Mouse (Mus musculus) E14TG2a.4 (cell line): Measurements from ENCODE around the gene Ankrd13d.
A peak's percentile ranks its signal among the peaks of the same experiment; 100 is the strongest.

ENCODE experiments used
- H3K27me3 ChIP-seq: 2 replicates; pipeline ENCODE4 v1.6.1; 2014; ENCODE audit warnings: low read length, control low read depth; ENCODE audit not compliant: insufficient read depth
- H3K36me3 ChIP-seq: 2 replicates; pipeline ENCODE4 v1.6.1; 2014; ENCODE audit warnings: low read length, control low read depth; ENCODE audit not compliant: insufficient read depth
- H3K4me1 ChIP-seq: replicated peaks from 2 replicates; pipeline ENCODE4 v1.6.1; 2014; ENCODE audit warnings: low read depth, low read length, control low read depth
- H3K4me3 ChIP-seq: replicated peaks from 2 replicates; pipeline ENCODE4 v1.5.1; 2014; ENCODE audit warnings: mild to moderate bottlenecking, low read length
- H3K9me3 ChIP-seq: 2 replicates; pipeline ENCODE4 v1.6.1; 2014; ENCODE audit warnings: low read length, control low read depth
- CTCF ChIP-seq: conservative IDR thresholded peaks from 2 replicates; pipeline ENCODE4 v1.5.1; 2014; ENCODE audit warnings: low read length
- NANOG ChIP-seq: IDR thresholded peaks from 2 replicates; pipeline ENCODE4 v1.6.1; 2014; ENCODE audit warnings: borderline replicate concordance, low read length, mixed read lengths
- POU5F1 ChIP-seq: IDR thresholded peaks from 2 replicates; pipeline ENCODE4 v1.6.1; 2014; ENCODE audit warnings: low read length, borderline replicate concordance

The Ankrd13d gene

GRCm38 (mm10) chr19:4240247-4240668 is 42.7 kb downstream of the Ankrd13d start:
- peaks cover 7% of the 10 kb centered on the region; the same call in 1 of the 2 replicates for H3K4me1 ChIP-seq
- no peaks in the 10 kb centered on the region for H3K9me3 ChIP-seq
- TF ChIP-seq CTCF (no peak), NANOG (no peak), POU5F1 (no peak)
- H3K27me3 ChIP-seq: peaks cover 2% of the 10 kb centered on the region; the same call in 1 of the 2 replicates
- no peak overlapping the region for H3K4me3 ChIP-seq
- no peaks in the 10 kb centered on the region for H3K36me3 ChIP-seq

GRCm38 (mm10) chr19:4234548-4234947 is 48.4 kb downstream of the Ankrd13d start:
- no peak for TF ChIP-seq POU5F1
- no peak for TF ChIP-seq CTCF
- no peak for TF ChIP-seq NANOG
- Histone ChIP-seq H3K36me3 (no peaks in the 10 kb centered on the region), H3K4me1 (peaks cover 34% of the 10 kb centered on the region), H3K9me3 (no peaks in the 10 kb centered on the region), H3K27me3 (peaks cover 5% of the 10 kb centered on the region; the same call in 1 of the 2 replicates), H3K4me3 (no peak overlapping the region)

DNA sequence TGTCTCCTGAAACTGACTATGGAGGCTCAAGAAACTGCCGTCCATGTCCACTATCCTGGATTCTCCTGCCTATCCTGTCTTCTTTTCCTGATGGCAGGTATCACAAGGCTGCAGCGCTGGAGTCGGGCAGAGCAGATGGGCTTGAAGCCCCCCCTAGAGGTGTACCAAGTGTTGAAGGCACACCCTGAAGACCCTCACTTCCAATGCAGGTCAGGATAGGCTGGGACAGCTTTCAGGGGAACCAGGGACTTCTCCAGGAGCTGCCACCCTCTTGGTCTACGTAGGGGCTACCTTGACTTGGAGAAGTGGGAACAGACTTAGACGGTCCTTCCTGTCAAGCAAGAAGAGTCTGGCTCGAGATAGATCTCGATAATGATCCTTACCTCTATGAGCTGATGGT is 50.3 kb downstream of the Ankrd13d start:
- Histone ChIP-seq H3K9me3 (no peaks in the 10 kb centered on the region), H3K36me3 (no peaks in the 10 kb centered on the region), H3K4me1 (peaks cover 53% of the 10 kb centered on the region), H3K27me3 (0 out of 2 replicates have a peak, but pooled peaks cover 10% of the 10 kb centered on the region), H3K4me3 (peak overlapping the region; percentile 80; the same call in 1 of the 2 replicates)
- TF ChIP-seq CTCF: no peak
- no peak for TF ChIP-seq NANOG
- no peak for TF ChIP-seq POU5F1

DNA sequence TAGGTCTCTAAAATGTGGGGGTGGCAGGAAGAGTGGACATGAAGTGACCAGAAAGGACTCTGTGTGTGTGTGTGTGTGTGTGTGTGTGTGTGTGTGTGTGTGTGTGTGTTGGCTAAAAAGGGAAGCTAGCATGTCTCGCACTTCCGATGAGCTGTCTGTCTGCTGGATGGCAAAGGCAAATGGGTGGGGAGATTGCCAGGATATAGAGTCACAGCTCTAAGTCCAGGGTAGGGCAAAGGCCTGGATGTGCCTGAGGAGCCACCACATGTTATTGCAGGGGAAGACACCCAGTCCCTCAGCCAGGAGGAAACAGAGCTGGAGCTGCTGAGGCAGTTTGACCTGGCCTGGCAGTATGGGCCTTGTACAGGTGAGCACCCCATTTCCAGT is 50.8 kb downstream of the Ankrd13d start:
- TF ChIP-seq NANOG: no peak
- H3K4me1 ChIP-seq: peaks cover 57% of the 10 kb centered on the region

GRCm38 (mm10) chr19:4231253-4232185 is 51.4 kb downstream of the Ankrd13d start, which contains the start of gene Pold4:
Pold4 (plus strand) TSS chr19:4231899.
- Histone ChIP-seq H3K9me3 (no peaks in the 10 kb centered on the region), H3K36me3 (no peaks in the 10 kb centered on the region), H3K4me3 (peak within 1 kb of the TSS; percentile 80), H3K27me3 (0 out of 2 replicates have a peak, but pooled peaks cover 13% of the 10 kb centered on the region), H3K4me1 (peaks cover 64% of the 10 kb centered on the region)
- TF ChIP-seq NANOG (no peak), CTCF (no peak), POU5F1 (no peak)

More for the DNA sequence above, 50.8 kb downstream of the Ankrd13d start:
- H3K36me3 ChIP-seq: no peaks in the 10 kb centered on the region
- no peaks in the 10 kb centered on the region for H3K9me3 ChIP-seq
- H3K27me3 ChIP-seq: 0 out of 2 replicates have a peak, but pooled peaks cover 10% of the 10 kb centered on the region
- H3K4me3 ChIP-seq: peak overlapping the region; percentile 80

DNA sequence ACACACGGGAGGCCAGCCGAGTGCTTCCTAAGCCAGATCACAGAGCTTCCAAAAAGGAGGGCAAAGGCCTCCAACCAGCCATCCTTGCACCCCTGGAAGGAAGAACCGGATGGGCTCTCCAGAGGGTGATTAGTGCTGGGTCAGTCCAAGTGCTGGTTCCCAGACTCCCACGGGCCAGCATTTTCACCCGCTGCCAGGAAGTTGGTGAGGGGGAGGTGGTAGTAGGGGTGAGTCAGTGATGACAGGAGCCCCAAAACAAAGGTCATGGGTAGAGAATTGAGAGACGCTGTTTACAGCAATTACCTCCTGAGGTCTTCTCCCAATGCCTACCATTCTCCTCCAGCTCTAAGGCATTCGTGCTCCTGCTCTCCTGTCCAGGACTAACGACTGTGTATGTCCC is 52.5 kb downstream of the Ankrd13d start:
- H3K9me3 ChIP-seq: no peaks in the 10 kb centered on the region
- no peaks in the 10 kb centered on the region for H3K36me3 ChIP-seq
- 0 out of 2 replicates have a peak, but pooled peaks cover 13% of the 10 kb centered on the region for H3K27me3 ChIP-seq
- H3K4me1 ChIP-seq: peaks cover 57% of the 10 kb centered on the region
- H3K4me3 ChIP-seq: no peak overlapping the region
- no peak for TF ChIP-seq CTCF
- no peak for TF ChIP-seq POU5F1
- no peak for TF ChIP-seq NANOG

GRCm38 (mm10) chr19:4229451-4230076 is 53.4 kb downstream of the Ankrd13d start:
- TF ChIP-seq NANOG (no peak), CTCF (no peak), POU5F1 (no peak)
- Histone ChIP-seq H3K27me3 (0 out of 2 replicates have a peak, but pooled peaks cover 13% of the 10 kb centered on the region), H3K4me3 (peak overlapping the region; percentile 23; the same call in 1 of the 2 replicates), H3K4me1 (peaks cover 57% of the 10 kb centered on the region), H3K36me3 (no peaks in the 10 kb centered on the region), H3K9me3 (no peaks in the 10 kb centered on the region)

DNA sequence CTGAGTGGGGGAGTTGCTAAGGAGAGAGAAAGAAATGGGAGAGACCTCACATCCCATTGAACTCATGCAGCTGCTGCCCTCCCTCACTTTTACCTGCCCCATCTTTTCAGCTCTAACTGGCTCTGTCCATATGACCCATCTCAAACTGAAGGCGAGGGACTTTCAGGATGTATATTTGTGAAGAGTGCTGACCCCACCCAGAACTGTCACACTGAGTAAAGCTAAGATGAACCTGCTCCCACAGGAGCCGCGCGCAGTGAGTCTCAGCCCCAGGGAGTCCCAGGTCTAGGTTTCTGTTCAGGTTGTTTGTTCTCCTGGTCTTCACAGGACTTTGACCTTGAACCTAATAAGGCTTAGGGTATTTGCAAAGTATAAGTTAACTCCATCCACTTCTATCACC is 54.0 kb downstream of the Ankrd13d start:
- no peaks in the 10 kb centered on the region for H3K36me3 ChIP-seq
- 0 out of 2 replicates have a peak, but pooled peaks cover 13% of the 10 kb centered on the region for H3K27me3 ChIP-seq
- TF ChIP-seq CTCF: no peak
- no peak for TF ChIP-seq POU5F1
- no peak overlapping the region for H3K4me3 ChIP-seq
- H3K4me1 ChIP-seq: peaks cover 57% of the 10 kb centered on the region
- H3K9me3 ChIP-seq: no peaks in the 10 kb centered on the region
